Mouse (Mus musculus): Measurements from ENCODE around the gene Anxa8.

Gene Anxa8

DNA sequence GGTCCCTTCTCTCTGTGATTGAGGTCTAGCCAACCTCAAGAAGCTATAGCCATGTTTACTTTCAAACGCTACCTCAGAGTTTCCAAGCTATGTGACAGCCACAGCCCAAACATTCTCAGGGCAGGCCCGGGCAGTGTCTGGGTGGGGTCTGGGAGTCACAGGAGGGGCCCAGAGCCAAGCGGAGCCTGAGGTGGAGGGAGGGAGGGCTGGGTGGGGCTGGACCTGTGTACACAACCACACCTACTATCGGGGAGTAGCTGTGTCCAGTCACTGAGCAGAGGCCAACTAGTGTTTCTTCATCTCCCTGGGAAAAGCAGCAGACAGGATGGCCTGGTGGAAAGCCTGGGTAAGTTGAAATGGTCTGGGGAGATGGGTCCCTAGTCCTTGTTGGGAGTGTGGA lies at the start of gene Anxa8:
Anxa8 (plus strand) TSS at position 251 of the 400 bp plus-strand sequence.
- DNase-seq, result no peak

DNA sequence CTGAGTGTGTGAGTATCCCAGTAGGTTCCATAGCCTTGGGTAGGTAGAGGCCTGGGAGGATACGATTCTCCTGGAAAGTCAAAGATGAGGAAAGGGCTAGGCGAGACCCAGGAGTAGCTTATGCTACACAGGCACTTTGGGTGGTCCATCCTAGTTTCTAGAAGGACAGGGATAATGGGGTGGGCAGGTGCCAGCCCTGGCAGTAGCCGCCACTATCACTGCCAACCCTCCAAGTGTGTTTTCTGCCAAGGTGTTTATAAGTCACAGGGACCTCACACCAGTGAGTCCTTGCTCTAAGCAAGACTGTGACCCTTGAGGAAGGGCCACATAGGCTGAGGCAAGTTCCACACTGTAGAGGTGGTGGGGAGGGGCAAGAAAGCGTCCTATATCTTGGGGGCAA lies 44.5 kb upstream of the Anxa8 start:
- no peak for DNase-seq

DNA sequence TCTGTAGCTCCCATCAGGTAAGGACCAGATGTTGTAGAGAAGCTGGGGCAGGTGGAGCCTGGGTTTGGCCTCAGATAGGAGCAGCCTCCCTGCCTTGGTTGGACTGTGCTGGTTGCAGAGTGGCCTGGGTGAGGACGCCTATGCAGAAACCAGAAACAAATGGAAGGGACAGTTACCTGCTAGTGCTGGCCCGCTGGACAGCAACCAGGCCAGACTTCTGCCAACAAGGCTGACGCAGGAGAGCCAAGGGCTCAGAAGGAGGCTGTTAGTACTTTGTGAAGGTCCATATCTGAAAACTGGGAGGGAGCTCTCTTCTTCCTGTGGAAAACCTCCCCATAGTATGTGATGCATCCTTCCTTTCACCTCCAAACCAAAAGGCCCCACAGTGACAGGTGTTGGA lies 42.4 kb upstream of the Anxa8 start:
- no peak for DNase-seq

DNA sequence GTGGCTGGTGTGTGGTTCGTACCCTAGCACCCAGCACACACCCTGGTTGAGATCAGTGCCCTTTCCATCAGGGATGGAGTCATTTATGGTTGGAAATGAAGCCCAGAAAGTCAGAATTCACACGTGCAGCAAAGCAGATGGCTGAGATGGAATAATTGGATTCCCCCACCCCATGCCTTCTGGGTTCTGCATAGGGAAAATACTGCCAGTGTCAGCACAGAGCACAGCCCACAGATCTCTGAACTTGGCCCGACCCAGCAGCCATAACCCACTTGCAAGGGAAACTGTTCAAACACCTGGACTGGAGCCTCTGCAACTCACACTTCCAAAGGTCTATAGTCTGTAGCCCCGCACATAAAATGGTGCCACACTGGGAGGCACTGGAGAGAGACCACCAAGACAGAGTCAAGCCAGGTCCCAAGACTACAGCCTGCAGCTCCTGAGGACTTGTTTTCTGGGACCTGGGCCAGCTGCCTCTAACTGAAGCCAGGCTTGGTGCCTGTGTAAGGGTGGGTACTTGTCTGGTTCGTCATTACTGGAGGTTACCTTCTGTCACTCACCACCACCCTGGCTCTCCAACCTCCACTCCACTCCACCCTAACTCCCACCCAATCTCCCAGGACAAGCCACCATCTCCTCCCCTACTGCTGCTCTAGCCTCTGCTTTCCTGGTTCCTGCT lies 35.5 kb upstream of the Anxa8 start:
- no peak for DNase-seq

DNA sequence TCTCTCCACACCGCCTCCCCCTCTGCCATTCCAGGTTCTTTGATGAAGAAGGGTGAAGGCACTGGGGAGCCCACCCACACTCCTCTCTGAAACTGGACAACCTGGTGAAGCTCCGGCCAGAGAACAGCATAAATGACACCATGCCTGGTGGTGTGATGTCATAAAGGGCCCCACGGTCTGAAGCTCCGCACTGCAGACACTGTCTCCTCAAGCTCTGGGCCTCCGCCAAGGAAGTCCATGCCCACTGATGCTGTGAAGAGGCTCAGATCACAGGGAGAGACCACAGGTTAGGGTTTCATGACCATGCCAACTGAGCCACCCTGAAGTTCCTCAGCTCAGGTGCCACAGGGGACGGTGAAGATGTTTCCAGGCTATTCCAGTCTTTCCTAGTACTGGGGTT lies 33.3 kb upstream of the Anxa8 start, which contains the start of gene Antxrl:
Antxrl (plus strand) TSS at position 192 of the 400 bp plus-strand sequence.
- DNase-seq, result no peak

DNA sequence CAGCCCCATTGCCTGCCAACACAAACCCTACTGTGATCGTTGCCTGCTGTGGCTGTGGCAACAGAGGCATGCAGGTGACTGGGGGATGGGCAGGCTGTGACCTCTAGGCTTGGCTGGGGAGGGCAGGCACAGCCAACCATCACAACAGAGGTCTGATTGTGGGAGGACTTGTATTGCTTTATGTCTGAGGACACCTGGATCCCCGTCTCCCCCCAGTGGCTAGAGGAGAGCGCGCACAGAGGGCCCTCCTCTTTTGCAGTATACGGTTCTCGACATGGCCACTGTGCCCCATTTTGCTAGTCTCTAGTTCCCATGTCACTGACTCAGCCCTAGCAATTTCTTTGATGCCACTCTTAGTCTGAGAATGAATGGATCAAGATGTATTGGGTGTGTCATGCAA lies 14.1 kb upstream of the Anxa8 start:
- no peak for DNase-seq

DNA sequence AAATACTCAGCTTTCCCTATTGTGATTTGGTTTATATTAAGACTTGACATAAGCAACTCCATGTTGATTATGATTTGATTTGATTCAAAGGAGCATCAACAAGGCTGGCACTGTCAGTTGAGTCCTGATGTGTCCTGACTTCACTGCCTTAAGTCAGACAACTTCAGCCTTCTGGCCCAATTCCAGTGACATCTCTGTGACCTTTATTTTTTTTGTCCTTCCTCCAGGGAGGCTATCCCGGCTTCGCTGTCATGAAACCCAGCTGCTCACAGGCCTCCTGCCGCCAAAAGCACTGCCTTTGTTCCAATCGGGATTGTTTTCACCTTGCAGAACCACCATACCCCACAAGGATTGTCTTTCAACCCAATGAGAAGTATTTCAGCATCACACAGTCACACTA lies 10.4 kb upstream of the Anxa8 start:
- DNase-seq, result no peak

DNA sequence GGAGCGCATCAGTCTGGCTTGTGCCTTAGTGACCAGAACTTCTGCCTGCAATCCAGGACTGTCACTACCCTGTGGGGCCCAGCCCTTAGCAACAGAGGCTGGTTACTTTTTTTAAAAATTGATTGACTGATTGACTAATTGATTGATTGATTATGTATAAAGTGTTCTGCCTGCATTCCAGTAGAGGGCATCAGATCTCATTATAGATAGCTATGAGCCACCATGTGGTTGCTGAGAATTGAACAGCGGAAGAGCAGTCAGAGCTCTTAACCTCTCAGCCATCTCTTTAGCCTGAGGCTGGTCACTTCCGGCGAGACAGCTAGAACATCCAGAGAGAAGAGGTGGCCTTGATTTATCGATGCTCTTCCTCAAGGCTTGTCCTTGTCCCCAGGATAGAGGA lies 8.6 kb upstream of the Anxa8 start:
- DNase-seq, result no peak

DNA sequence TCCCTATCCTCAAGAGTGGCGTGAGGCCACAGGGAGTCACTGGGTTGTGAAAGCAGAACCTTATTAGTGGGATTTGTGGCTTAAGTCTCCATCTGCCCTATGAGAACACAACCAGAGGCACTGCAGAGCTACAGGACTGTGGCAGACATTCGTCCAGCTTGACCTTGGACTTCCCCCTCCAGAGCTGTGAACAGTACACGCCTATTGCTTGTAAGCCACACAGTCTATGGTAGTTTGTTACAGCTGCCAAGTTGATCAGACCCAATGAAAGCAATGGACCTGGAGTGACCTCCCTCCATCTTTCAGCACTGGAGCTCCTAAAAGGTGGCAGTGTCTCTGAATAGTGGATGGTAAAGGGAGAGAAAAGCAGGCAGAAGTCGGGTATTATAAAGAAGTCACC lies 7.5 kb upstream of the Anxa8 start:
- no peak for DNase-seq

DNA sequence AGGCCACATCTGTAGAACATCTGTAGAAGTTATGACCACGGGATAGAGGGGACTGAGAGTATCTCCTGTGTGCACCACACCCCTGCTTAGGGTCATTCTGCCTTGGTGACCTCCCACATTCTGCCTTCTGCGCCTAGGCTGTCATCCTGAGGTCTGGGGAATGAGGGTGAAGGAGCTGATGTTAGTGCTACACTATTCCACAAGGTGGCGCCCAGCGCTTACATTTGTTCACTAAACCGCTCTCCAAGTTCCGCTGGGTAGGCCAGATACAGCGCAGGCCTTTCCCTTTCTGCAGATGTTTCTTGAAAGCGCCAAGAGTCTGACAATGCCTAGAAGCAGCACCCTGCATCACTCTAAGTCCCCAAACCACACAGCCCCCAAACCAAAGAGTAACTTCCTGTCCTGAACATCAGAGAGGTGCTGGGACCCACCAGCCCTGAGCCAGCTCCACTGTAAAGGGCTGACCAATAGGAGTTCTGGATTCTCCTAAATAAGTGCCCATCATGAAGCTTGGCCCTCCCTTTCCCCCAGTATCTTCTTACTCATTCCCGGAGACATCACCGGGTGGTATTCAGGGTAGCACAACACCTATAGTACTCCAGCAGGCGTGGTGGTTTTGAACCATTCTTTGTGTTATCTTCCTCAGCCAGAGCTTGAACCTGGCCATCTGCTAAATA lies 5.3 kb upstream of the Anxa8 start:
- DNase-seq, result peak; percentile 24

DNA sequence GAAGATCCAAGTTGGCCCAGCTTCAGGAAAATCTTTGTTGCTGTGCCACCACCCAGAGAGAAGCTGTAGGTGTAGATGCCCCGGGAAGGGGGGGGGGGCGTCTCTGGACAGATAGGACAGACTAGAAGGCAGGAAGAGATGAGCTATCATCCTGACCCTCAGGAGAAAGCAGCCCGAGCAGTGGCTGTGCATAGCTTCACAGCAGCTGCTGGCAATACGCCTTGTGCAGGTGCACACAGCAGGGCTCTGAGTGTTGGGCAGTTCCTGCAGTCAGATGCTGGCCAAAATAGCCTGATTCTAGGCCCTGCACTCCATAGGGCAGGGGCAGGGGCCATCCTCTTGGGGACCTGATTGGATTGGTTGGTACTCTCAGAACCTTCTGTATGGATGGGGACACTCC lies 1.0 kb downstream of the Anxa8 start:
- DNase-seq, result no peak

DNA sequence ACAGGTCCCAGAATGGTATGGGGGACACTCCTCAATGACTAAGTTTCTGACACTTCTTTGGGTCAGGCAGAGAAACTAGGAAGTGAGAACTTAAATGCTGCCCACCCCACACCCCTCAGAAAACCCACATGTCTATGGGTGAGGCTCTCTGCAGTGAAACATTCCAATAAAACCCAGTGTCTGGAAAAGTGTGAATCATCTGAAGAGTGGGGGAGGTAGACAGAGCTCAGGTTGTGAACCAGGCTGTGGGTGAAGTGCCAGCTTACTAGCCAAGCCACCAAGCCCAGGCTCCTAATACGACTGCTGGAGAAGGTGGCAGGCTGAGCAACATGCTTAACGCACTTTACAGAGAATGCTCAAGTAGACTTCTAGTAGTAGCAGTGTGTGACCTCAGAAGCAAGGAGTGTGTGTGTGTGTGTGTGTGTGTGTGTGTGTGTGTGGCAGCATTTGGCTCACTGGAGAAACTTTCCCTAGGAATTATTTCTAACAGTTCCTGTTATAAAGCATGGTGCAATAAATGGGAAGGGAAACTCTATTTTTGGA lies 2.1 kb downstream of the Anxa8 start:
- DNase-seq, result no peak

DNA sequence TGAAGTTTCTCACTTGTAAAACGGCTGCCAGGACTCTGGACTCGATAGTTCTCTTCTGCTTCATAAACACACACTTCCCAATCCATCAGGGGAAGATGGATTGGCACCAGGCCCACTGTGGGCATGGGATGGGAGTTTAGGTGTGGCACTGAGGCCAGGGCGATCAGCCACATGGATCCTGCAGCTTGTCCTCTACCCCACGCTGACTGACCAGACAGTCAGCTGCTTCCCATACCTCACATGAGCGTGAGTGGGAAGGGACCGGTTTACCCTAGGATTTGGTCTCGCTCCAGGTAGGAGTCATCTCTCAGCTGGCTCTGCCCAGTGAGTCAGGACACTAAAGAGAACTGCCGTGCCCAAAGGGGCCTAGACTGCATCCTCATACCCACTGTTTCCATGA lies 4.0 kb downstream of the Anxa8 start:
- no peak for DNase-seq

DNA sequence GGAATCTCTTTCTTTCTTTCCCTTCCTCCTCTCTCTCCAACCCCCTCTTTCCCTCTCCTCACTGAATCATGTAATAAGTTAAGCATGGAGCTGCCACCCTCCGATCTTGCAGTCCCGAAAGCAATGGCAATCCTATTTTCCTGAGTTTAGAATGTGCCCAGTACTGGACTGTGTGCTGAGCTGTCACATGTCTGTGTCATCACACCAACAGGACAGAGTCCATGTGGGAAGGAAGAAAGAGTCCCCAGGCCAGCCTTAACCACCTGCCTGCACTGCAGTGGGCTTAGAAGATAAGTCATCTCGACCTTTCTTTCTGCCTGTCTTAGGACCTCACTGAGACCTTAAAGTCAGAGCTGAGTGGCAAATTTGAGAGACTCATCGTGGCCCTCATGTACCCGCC lies 5.7 kb downstream of the Anxa8 start:
- no peak for DNase-seq

DNA sequence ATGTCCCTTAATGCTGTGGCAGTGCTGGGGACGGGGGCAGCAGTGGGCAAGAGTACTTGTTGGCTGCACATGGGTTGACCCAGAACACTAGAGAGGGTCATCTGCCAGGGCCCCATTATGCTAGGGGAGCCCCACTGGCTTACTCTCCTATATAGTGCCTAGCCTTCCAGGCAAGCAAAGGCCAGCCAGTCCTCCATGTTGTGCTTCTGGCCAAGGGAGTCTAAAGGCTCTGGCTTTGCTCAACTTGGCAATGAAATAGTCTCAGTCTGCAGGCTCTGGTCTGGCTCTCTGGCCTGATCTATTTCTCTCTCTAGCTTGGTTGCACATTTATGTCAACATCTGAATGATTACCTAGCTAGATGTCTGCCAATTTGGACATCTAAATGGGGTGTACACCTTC lies 7.1 kb downstream of the Anxa8 start:
- DNase-seq, result no peak

DNA sequence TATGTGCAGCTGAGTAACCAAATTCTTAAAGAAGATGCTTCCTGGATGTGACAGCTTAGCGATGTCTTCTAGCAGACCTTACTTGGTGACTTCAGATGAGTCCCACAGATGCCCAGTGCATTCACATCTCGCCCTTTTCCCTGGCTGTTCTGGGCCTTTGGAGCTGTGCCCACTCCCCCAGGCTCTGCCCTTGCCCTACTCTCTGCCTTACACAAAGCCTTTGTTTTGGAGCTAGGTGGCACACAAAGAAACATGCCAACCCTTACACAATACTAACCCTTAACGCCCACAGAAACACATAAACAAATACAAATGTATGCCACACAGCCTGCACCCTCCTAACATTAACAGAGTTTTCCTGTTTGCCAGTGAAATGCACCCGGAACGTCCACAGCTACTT lies 10.4 kb downstream of the Anxa8 start:
- no peak for DNase-seq

DNA sequence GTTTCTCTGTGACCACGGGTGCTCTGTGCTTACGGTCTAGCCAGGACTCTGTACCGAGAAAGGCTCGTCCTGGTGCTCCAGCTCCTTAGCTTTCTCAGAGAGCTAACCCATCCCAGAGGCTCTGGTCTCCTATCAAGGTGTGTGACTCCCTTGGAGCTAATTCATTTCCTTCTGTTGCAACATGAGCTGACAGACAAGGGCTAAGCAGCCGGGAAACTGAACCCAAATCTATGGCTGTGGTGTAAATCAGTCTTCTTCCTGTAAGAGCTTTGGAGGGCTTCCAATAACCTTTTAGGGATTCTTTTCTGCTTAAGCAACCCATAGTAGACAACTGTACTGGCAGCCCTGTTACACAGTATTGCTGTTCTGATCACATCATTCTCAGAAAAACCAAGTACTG lies 16.8 kb downstream of the Anxa8 start, which contains the start of gene A630023A22Rik:
A630023A22Rik (minus strand) TSS at position 154 of the 400 bp plus-strand sequence.
- DNase-seq, result no peak

DNA sequence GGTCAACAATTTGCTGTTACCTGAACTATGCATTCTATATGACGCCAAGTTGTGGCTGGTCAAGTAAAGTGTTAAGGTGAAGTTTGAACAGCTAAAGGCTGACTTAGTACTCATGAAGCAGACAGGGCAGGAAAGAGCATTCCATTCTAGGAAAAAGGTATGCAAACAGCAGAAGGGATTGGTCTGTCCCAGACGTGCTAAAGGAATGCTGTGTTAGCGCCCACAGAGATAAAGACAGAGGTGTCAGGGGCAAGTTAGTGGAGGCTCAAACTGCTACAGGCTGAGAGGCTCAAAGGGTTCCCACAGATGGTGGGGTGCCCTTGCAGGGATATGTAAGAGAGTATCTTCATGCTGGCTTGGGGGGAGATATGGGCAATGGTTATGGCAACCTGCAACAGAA lies 18.1 kb downstream of the Anxa8 start:
- DNase-seq, result no peak

DNA sequence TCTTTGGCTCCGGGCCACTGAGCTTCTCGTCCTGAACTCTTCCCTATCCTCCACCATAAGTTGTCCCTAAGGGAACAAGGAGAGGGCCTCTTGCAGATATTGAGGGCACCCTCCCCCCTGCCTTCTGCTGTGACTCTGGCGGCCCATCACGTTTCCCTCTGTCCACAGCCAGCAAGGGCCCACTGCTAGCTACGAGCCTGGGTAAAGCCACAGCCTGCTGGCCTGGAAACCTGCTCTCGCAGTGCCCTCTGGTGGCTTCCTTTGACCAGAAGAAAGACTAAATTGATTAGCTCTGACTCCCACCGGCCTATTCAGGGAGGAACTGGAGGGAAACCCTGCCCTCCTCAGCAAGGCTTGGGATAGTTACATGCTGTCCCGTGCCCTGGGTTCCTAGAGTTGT lies 19.1 kb downstream of the Anxa8 start:
- peak; percentile 3 for DNase-seq

DNA sequence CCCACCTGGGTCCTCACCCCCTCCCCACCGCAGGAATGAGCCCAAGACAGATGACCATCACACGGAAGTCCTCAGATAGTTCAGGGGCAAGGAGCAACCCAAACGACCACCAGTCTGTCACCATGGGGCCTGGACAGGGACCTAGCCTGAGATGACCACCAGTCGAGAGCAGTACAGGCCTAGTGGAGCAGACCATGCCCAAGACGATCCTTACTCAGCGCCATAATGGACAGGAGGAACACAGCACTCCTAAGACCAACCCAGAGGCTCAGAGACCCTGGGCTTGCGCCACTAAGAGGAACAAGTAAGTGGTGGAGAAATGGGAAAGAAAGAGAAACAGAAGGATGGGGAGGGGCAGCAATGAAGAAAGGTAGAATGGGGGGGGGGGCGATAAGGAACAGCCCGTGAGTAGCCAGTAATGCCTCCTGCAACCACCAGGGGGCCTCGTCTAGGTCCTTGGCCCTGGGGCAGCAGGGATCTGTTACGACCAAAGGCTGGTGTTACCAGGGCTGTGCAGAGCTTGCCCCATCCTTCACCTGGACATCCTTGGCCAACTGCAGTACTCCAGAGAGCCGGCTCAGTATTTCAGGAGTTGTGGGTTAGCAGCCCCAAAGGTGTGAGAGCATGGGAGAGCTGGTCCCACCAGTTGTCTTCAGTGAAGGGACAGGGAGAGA lies 20.7 kb downstream of the Anxa8 start:
- peak; percentile 19 for DNase-seq

DNA sequence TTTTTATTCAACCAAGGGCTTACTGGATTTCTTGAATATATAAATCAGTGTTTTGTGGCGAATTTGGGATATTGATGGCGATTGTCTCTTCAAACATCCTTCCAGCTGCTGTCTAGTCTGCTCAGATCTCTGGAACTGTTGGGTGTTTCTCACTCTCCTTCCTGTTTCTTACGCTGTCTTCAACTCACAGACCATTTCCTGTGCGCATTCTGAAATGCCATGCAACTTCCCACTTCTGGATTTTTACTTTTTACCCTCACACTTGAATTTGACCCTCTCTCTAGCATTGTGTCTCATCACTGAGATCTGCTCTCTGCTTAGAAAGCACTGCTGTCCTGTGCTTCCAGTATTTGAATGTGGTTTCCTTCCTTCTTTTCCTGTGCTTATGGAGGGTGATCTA lies 21.8 kb downstream of the Anxa8 start:
- no peak for DNase-seq

DNA sequence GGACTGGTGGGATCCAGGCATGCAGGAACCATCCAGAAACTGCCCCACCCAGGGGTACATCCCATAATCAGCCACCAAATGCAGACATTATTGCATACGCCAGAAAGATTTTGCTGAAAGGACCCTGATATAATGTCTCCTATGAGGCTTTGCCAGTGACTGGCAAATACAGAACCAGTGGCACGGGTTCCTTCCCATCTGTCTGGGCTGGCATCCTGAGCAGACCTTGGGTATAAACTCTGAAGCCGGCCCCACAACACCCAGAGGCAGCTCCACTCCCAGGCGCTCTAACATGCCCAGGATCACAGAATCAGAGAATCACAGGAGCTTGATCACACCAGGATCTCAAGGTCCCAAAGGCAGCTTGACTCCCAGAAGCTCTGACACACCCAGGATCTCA lies 28.5 kb downstream of the Anxa8 start:
- DNase-seq, result no peak

DNA sequence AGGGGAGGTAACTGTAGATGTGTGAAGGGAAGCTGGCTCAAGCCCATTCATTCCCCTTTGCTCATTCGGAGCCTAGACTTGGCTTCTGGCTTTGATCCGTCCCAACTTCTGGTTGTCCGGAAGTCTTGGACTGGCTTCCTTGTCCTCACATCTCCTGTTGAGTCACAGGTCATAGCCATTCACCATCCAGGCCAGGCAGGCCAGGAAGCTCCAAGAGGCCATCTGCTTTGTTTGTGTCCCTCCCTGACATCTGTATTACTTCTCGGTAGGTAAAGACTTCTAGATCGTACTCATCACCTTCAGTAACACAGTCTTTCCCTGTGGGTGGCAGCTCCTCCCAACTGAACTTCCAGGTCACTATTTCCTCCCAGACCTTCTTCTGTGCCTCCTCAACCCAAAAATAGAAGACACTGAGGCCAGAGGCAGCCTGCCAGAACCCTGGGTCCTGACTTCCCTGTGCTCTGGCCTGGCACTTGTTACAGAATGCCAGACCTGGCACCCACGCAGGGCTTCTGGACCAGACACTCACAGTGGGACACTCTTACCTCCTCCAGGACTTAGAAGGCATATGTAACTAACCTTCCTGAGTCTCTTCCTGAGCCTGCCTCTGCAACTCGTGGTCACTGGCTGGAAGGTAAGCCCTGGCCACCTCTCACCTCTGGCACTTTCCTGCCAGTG lies 33.4 kb downstream of the Anxa8 start:
- no peak for DNase-seq
